Mouse (Mus musculus) midbrain, embryonic 11.5 days (tissue): Measurements from ENCODE around the gene Acvr1b. TPM values are rescaled to one million over a fixed set of nuclear protein-coding genes. Genes with fewer than 3 reads are reported as not detected.

Experiments
- ATAC-seq: fragments of 200-750 bp; cut with Nextera tagmentation; 2 replicates; pipeline ENCODE4 v1.8.0; 2017; ENCODE audit warnings: moderate TSS enrichment, moderate library complexity; ENCODE audit not compliant: low FRiP score
- DNase-seq: peaks from one replicate; pipeline ENCODE4 v3.0.0; 2015; ENCODE audit warnings: low spot score; ENCODE audit errors: missing footprints
- H3K27ac ChIP-seq: fragments of 300-500 bp; sonication (generic); 2 replicates; pipeline ENCODE4 v1.5.1; 2014; ENCODE audit warnings: low read depth, low read length
- H3K27me3 ChIP-seq: fragments of 300-500 bp; sonication (generic); 2 replicates; pipeline ENCODE4 v1.6.1; 2014; ENCODE audit warnings: mild to moderate bottlenecking, low read length, moderate library complexity, mixed read lengths; ENCODE audit not compliant: control insufficient read depth, insufficient read depth
- H3K36me3 ChIP-seq: fragments of 300-500 bp; sonication (generic); 2 replicates; pipeline ENCODE4 v1.6.1; 2014; ENCODE audit warnings: mild to moderate bottlenecking, low read length, moderate library complexity, mixed read lengths; ENCODE audit not compliant: control insufficient read depth, insufficient read depth
- H3K4me1 ChIP-seq: fragments of 300-500 bp; sonication (generic); 2 replicates; pipeline ENCODE4 v1.6.1; 2014; ENCODE audit warnings: low read length; ENCODE audit not compliant: control insufficient read depth, insufficient read depth
- H3K4me2 ChIP-seq: fragments of 300-500 bp; sonication (generic); 2 replicates; pipeline ENCODE4 v1.6.1; 2014; ENCODE audit warnings: mild to moderate bottlenecking, moderate library complexity
- H3K4me3 ChIP-seq: fragments of 300-500 bp; sonication (generic); 2 replicates; pipeline ENCODE4 v1.5.1; 2014; ENCODE audit warnings: low read depth, low read length
- H3K9ac ChIP-seq: fragments of 300-500 bp; sonication (generic); 2 replicates; pipeline ENCODE4 v1.6.1; 2014; ENCODE audit warnings: low read length
- H3K9me3 ChIP-seq: fragments of 300-500 bp; sonication (generic); 2 replicates; pipeline ENCODE4 v1.6.1; 2016; ENCODE audit warnings: low read length; ENCODE audit not compliant: control insufficient read depth
- WGBS: fragments of 180-500 bp; shearing (Covaris S2); extraction: QIAGEN DNeasy Blood & Tissue Kit; methylation state at CpG from one replicate; pipeline ENCODE4 v1.1.7; 2014; 5-methylcytosine and 5-hydroxymethylcytosine counted together
- polyA plus RNA-seq: library from polyadenylated mRNA; unstranded; fragments of >200 nt; fragmentation: Nextera tagmentation; extraction: Ambion mirVana; gene quantifications from 2 replicates; pipeline ENCODE4 v1.2.1, GENCODE M21; 2014

The Acvr1b gene
- polyA plus RNA-seq, 1 experiment from 2014 or later: 15.2 TPM

GRCm38 (mm10) chr15:101240799-101241204, 66.9 kb downstream of the Acvr1b start:
- Histone ChIP-seq H3K4me3 (no peak overlapping the region), H3K27me3 (no peaks in the 10 kb centered on the region; the same call in 1 of the 2 replicates), H3K9me3 (no peaks in the 10 kb centered on the region), H3K9ac (no peak overlapping the region), H3K36me3 (no peaks in the 10 kb centered on the region), H3K4me2 (no peak overlapping the region), H3K4me1 (peaks cover 4% of the 10 kb centered on the region; the same call in 1 of the 2 replicates), H3K27ac (no peak overlapping the region)
- 12% methylated on average over 10 of the region's 10 CpGs for WGBS
- DNase-seq: peak; percentile 98
- ATAC-seq: peak; percentile 45

- Histone ChIP-seq H3K36me3 (no peaks in the 10 kb centered on the region), H3K27me3 (no peaks in the 10 kb centered on the region; the same call in 1 of the 2 replicates), H3K27ac (no peak overlapping the region), H3K4me1 (peaks cover 6% of the 10 kb centered on the region; the same call in 1 of the 2 replicates), H3K4me2 (no peak overlapping the region), H3K9me3 (no peaks in the 10 kb centered on the region), H3K9ac (no peak overlapping the region), H3K4me3 (no peak overlapping the region)
- 74% methylated on average over 9 of the region's 9 CpGs for WGBS
- ATAC-seq (no peak), DNase-seq (no peak)
Observed at GRCm38 (mm10) chr15:101241236-101241635, 67.4 kb downstream of the Acvr1b start.

DNA sequence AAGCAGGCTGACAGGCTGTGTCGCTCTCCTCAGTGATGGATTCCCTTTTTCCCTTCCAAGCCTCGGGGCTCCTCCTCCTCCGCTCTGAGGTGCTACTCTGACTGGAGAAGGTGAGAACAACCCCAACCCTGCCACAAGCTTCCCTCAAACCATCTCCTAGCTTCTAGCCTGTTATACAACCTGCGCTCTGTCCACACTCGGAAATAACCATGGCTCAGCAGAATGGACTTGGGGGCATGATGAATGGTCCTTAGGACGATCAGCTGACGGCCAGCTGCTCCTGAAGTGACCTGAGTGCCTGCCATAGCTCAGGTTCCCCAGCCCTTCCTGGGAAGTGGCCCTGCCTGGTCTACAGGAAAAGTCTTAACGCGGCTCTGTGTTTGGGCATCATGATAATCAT, 68.0 kb downstream of the Acvr1b start:
- Histone ChIP-seq H3K4me2 (no peak overlapping the region), H3K9ac (no peak overlapping the region), H3K27ac (no peak overlapping the region), H3K27me3 (no peaks in the 10 kb centered on the region; the same call in 1 of the 2 replicates), H3K4me3 (no peak overlapping the region), H3K36me3 (no peaks in the 10 kb centered on the region), H3K4me1 (peaks cover 8% of the 10 kb centered on the region), H3K9me3 (no peaks in the 10 kb centered on the region)
- ATAC-seq: no peak
- DNase-seq: no peak
- 80% methylated on average over 9 of the region's 9 CpGs for WGBS

DNA sequence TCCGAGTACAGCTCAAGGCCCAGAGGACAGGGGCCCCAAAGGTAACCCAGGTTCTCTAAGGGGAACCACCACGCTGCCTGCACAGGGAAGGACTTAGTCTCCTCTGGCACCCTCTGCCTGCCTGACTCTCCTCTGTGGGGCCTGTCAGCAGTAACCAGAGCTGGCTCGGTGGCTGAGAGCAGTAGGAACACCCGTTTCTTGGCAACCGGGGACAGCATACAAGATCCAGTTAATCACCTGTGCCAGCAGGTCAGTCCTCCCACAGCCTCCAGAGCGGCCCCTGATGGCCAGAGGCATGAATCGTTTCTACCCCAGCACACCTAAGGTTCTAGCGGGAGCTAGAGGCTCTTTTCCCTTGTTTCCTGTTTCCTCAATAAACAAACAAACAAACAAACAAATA, 68.8 kb downstream of the Acvr1b start:
- H3K27me3 ChIP-seq: no peaks in the 10 kb centered on the region; the same call in 1 of the 2 replicates
- no peak overlapping the region for H3K9ac ChIP-seq
- ATAC-seq: no peak
- 28% methylated on average over 8 of the region's 8 CpGs for WGBS
- no peak overlapping the region for H3K27ac ChIP-seq
- peaks cover 8% of the 10 kb centered on the region for H3K4me1 ChIP-seq
- H3K4me2 ChIP-seq: no peak overlapping the region
- no peak overlapping the region for H3K4me3 ChIP-seq
- H3K36me3 ChIP-seq: no peaks in the 10 kb centered on the region
- H3K9me3 ChIP-seq: no peaks in the 10 kb centered on the region
- DNase-seq: no peak

DNA sequence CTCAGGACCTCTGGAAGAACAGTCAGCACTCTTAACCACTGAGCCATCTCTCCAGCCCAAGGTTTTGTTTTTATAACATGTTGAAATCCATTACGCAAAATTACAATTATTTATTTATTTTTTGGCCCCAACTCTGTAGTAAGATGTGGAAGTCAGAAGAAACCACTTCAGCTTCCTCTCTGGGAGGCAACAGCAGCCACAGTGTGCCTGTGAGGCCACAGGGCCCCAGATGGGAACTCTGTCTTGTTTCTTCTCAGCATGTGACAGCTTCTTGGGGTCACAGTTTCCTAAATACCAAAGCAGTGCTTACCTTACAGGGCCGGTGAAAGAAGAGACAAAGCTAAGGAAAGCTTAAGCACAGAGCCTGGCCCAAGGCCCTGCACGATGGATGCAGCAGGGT, 70.1 kb downstream of the Acvr1b start:
- H3K27me3 ChIP-seq: no peaks in the 10 kb centered on the region
- H3K4me3 ChIP-seq: no peak overlapping the region
- no peak overlapping the region for H3K4me2 ChIP-seq
- no peak overlapping the region for H3K27ac ChIP-seq
- H3K36me3 ChIP-seq: no peaks in the 10 kb centered on the region
- no peak overlapping the region for H3K9ac ChIP-seq
- no peak for ATAC-seq
- peaks cover 8% of the 10 kb centered on the region for H3K4me1 ChIP-seq
- 58% methylated on average over 3 of the region's 3 CpGs for WGBS
- H3K9me3 ChIP-seq: no peaks in the 10 kb centered on the region
- DNase-seq: no peak

- Histone ChIP-seq H3K4me1 (peaks cover 5% of the 10 kb centered on the region), H3K4me3 (peak overlapping the region; percentile 30), H3K27me3 (no peaks in the 10 kb centered on the region; the same call in 1 of the 2 replicates), H3K36me3 (no peaks in the 10 kb centered on the region), H3K9ac (peak overlapping the region; percentile 68), H3K27ac (peak overlapping the region; percentile 35; the same call in 1 of the 2 replicates), H3K4me2 (peak overlapping the region; percentile 57), H3K9me3 (no peaks in the 10 kb centered on the region)
- ATAC-seq: peak; percentile 99
- peak; percentile 99 for DNase-seq
- 3% methylated on average over 56 of the region's 56 CpGs for whole genome bisulfite sequencing
Observed at GRCm38 (mm10) chr15:101246231-101247154, 72.6 kb downstream of the Acvr1b start.

DNA sequence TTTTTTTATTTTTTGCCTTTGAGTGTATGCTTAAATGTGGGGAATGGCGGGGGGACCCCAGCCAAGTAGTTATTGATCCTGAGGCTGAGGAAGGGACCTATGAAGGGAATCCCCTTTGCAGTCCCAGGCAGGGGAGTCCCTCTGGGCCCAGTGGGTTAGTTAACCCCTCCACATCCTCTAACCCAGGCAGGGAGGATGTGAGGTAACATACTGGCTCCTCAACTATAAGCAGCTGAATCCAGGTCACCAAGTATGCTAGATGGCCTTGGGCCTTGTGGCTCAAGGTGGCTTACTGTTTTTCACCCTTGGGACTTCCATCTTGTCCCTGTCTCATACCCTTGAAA, 73.3 kb downstream of the Acvr1b start:
- DNase-seq (no peak), ATAC-seq (no peak)
- WGBS: 85% methylated on average over 1 of the region's 1 CpGs
- H3K27ac ChIP-seq: no peak overlapping the region
- H3K9me3 ChIP-seq: no peaks in the 10 kb centered on the region
- no peaks in the 10 kb centered on the region; the same call in 1 of the 2 replicates for H3K27me3 ChIP-seq
- no peak overlapping the region for H3K4me3 ChIP-seq
- peak overlapping the region; percentile 57; the same call in 1 of the 2 replicates for H3K4me2 ChIP-seq
- H3K4me1 ChIP-seq: peaks cover 5% of the 10 kb centered on the region
- peak overlapping the region; percentile 68 for H3K9ac ChIP-seq
- no peaks in the 10 kb centered on the region for H3K36me3 ChIP-seq

GRCm38 (mm10) chr15:101248029-101248710, 74.3 kb downstream of the Acvr1b start:
- DNase-seq: no peak
- no peak for ATAC-seq
- WGBS: 63% methylated on average over 5 of the region's 5 CpGs
- Histone ChIP-seq H3K9ac (no peak overlapping the region), H3K27me3 (no peaks in the 10 kb centered on the region; the same call in 1 of the 2 replicates), H3K9me3 (no peaks in the 10 kb centered on the region), H3K36me3 (no peaks in the 10 kb centered on the region), H3K4me1 (peaks cover 5% of the 10 kb centered on the region), H3K27ac (no peak overlapping the region), H3K4me2 (no peak overlapping the region), H3K4me3 (no peak overlapping the region)
